Mouse (Mus musculus) intestine, embryonic 16.5 days (tissue): Measurements from ENCODE around the gene Fam167b. TPM values are rescaled to one million over a fixed set of nuclear protein-coding genes. Genes with fewer than 3 reads are reported as not detected.

ENCODE experiments used
- ATAC-seq: fragments of 200-750 bp; cut with Nextera tagmentation; 2 replicates; pipeline ENCODE4 v1.8.0; 2017; ENCODE audit warnings: moderate TSS enrichment, moderate library complexity
- H3K27ac ChIP-seq: fragments of 300-500 bp; sonication (generic); 2 replicates; pipeline ENCODE4 v1.5.1; 2014; ENCODE audit warnings: mild to moderate bottlenecking, low read length
- H3K27me3 ChIP-seq: fragments of 300-500 bp; sonication (generic); replicated peaks from 2 replicates; pipeline ENCODE4 v1.6.1; 2014; ENCODE audit warnings: low read length, control low read depth, mixed read lengths; ENCODE audit not compliant: control insufficient read depth, insufficient read depth
- H3K36me3 ChIP-seq: fragments of 300-500 bp; sonication (generic); 2 replicates; pipeline ENCODE4 v1.6.1; 2014; ENCODE audit warnings: low read length, control low read depth; ENCODE audit not compliant: control insufficient read depth, insufficient read depth
- H3K4me1 ChIP-seq: fragments of 300-500 bp; sonication (generic); 2 replicates; pipeline ENCODE4 v1.6.1; 2014; ENCODE audit warnings: low read length, control low read depth, mixed read lengths; ENCODE audit not compliant: control insufficient read depth, insufficient read depth
- H3K4me2 ChIP-seq: fragments of 300-500 bp; sonication (generic); 2 replicates; pipeline ENCODE4 v1.6.1; 2014; ENCODE audit warnings: low read depth, low read length, control low read depth
- H3K4me3 ChIP-seq: fragments of 300-500 bp; sonication (generic); 2 replicates; pipeline ENCODE4 v1.5.1; 2014; ENCODE audit warnings: mild to moderate bottlenecking, low read length
- H3K9ac ChIP-seq: fragments of 300-500 bp; sonication (generic); 2 replicates; pipeline ENCODE4 v1.6.1; 2014; ENCODE audit warnings: low read depth, low read length
- H3K9me3 ChIP-seq: fragments of 300-500 bp; sonication (generic); 2 replicates; pipeline ENCODE4 v1.6.1; 2016; ENCODE audit warnings: low read length, control low read depth; ENCODE audit not compliant: control insufficient read depth
- WGBS: fragments of 180-500 bp; shearing (Covaris S2); extraction: QIAGEN DNeasy Blood & Tissue Kit; methylation state at CpG from one replicate; pipeline ENCODE4 v1.1.7; 2014; 5-methylcytosine and 5-hydroxymethylcytosine counted together
- polyA plus RNA-seq: library from polyadenylated mRNA; unstranded; fragments of >200 nt; fragmentation: Nextera tagmentation; extraction: Ambion mirVana; gene quantifications from 2 replicates; pipeline ENCODE4 v1.2.1, GENCODE M21; 2015

The Fam167b gene
- polyA plus RNA-seq, 1 experiment from 2014 or later, result 2.3 TPM

DNA sequence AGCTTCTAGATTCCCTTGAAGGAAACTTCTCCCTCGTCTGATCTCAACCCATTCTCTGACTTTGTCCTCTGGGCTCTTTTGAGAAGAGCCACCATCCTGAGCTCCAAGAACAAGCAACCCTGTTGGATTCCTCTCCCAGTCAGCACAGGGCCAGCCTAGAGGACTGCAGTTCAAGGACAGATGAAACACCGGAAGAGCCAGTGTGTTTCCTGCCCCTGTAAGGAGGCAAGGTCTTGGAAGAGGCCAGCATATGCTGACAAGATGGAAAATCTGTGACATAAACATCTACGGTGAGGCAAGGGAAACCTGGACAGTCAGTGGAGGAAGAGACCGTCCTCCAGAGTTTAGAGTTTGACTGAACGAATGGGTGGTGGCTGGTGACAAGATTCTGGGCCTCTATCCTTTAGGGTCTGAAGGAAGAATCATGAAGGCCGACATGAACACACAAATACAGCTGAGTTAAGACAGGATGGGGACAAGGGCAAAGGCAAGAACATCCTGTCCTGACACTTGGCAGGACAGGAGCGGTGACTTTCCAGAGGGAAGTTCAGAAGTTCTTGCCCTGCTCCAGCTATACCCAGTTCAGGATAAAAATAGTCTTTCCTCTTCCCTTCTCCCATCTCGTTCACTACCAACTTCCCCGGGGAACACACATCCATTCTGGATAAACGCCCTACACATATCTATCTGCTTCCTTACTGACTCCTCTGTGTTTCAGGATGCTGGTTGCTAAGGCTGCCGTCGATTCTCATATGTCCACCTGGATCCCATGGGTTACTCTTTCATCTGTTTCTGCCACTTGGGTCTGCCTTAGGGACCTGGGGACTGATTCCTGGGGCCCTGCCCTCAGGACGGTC lies 5.9 kb downstream of the Fam167b start:
- no peaks in the 10 kb centered on the region for H3K4me1 ChIP-seq
- no peak overlapping the region for H3K9ac ChIP-seq
- 73% methylated on average over 13 of the region's 13 CpGs for WGBS
- H3K9me3 ChIP-seq, result no peaks in the 10 kb centered on the region
- H3K27ac ChIP-seq, result no peak overlapping the region
- no peak overlapping the region for H3K4me2 ChIP-seq
- H3K36me3 ChIP-seq, result no peaks in the 10 kb centered on the region
- ATAC-seq, result no peak
- no peaks in the 10 kb centered on the region for H3K27me3 ChIP-seq
- no peak overlapping the region for H3K4me3 ChIP-seq

DNA sequence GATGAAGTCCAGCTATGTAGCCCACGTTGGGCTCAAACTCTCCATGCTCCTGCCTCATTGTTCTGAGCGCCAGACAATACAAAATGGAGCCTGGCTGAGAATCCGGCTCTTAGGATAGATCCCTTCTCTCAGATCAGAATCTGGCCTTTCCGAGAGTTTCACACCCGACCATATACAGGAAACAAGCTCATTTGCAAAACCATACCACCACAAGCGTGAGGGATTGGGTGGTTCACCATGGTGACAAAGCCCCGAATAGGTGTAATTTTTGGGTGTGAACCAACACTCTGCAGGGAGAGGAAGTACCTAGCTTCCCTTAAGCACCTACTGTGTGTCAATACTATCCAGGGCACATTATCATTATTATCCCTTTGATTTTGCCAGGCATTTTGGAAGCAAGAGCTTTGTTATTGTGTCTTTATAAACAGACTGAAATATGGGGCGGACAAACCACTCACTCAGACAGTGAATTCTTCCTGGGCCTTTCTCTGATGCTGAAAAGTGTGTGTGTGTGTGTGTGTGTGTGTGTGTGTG lies 6.7 kb downstream of the Fam167b start:
- H3K27ac ChIP-seq, result no peak overlapping the region
- WGBS, result 73% methylated on average over 8 of the region's 8 CpGs

DNA sequence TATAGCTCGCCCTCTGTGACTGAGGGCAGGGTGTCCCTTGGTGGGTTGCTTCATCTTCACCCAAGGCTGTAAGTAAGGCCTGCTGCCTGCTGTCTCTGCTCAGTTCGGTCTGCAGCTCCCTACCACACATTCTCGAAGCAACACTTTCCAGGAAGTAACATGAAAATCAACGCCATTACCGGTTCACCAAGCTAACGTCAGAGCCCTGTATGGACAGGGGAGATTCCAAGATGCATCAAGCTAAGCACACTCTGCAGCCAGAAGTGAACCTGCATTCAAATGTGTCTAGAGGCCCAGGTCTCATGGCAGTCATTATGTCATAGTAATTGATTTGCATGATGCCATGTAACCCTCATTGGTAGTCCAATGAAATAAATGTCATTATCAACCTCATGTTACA lies 8.3 kb downstream of the Fam167b start:
- Histone ChIP-seq H3K36me3 (no peaks in the 10 kb centered on the region), H3K27ac (no peak overlapping the region), H3K4me1 (no peaks in the 10 kb centered on the region), H3K9me3 (no peaks in the 10 kb centered on the region), H3K4me2 (no peak overlapping the region), H3K9ac (no peak overlapping the region), H3K4me3 (no peak overlapping the region), H3K27me3 (no peaks in the 10 kb centered on the region)
- WGBS, result 85% methylated on average over 6 of the region's 6 CpGs
- no peak for ATAC-seq

More for the DNA sequence above, 6.7 kb downstream of the Fam167b start:
- no peak overlapping the region for H3K4me3 ChIP-seq
- no peaks in the 10 kb centered on the region for H3K9me3 ChIP-seq
- H3K36me3 ChIP-seq, result no peaks in the 10 kb centered on the region
- no peak overlapping the region for H3K9ac ChIP-seq
- no peak for ATAC-seq
- no peaks in the 10 kb centered on the region for H3K27me3 ChIP-seq
- H3K4me1 ChIP-seq, result no peaks in the 10 kb centered on the region
- no peak overlapping the region for H3K4me2 ChIP-seq

GRCm38 (mm10) chr4:129568366-129568765 lies 10.0 kb downstream of the Fam167b start:
- H3K4me1 ChIP-seq, result peaks cover 4% of the 10 kb centered on the region; the same call in 1 of the 2 replicates
- H3K9ac ChIP-seq, result no peak overlapping the region
- no peak overlapping the region for H3K27ac ChIP-seq
- H3K4me2 ChIP-seq, result no peak overlapping the region
- 93% methylated on average over 7 of the region's 7 CpGs for WGBS
- H3K9me3 ChIP-seq, result no peaks in the 10 kb centered on the region
- no peaks in the 10 kb centered on the region for H3K27me3 ChIP-seq
- no peak overlapping the region for H3K4me3 ChIP-seq
- ATAC-seq, result no peak
- no peaks in the 10 kb centered on the region for H3K36me3 ChIP-seq

DNA sequence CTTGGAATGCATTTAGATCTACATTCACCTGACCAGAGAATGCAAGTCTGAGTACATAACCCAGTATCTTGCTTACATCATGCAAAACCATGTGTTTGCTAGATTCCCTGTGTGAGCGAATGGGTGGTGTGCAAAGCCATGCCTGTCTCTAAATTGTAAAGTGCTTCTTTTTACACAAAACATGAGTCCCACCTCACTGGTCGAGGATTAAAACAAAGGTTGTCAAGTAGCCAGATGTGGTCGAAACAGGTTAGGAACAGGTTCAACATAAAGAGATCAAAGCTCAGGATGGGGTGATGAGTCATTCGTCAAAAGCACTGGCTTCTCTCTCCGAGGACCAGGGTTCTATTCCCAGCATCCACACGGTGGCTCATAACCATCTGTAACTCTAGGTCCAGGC lies 13.2 kb downstream of the Fam167b start:
- Histone ChIP-seq H3K4me3 (no peak overlapping the region), H3K36me3 (no peaks in the 10 kb centered on the region), H3K9ac (no peak overlapping the region), H3K27me3 (no peaks in the 10 kb centered on the region), H3K27ac (no peak overlapping the region), H3K9me3 (no peaks in the 10 kb centered on the region), H3K4me1 (peaks cover 6% of the 10 kb centered on the region; the same call in 1 of the 2 replicates), H3K4me2 (no peak overlapping the region)
- ATAC-seq, result no peak
- 81% methylated on average over 6 of the region's 6 CpGs for WGBS

- Histone ChIP-seq H3K27me3 (no peaks in the 10 kb centered on the region), H3K36me3 (no peaks in the 10 kb centered on the region), H3K9me3 (no peaks in the 10 kb centered on the region), H3K9ac (no peak overlapping the region), H3K4me3 (no peak overlapping the region), H3K27ac (0 out of 2 replicates have a peak overlapping the region, but pooled peaks have one; percentile 17), H3K4me2 (no peak overlapping the region), H3K4me1 (peaks cover 6% of the 10 kb centered on the region; the same call in 1 of the 2 replicates)
- 16% methylated on average over 8 of the region's 8 CpGs for WGBS
- ATAC-seq, result peak; percentile 74
Observed at GRCm38 (mm10) chr4:129563718-129564117, 14.6 kb downstream of the Fam167b start.

DNA sequence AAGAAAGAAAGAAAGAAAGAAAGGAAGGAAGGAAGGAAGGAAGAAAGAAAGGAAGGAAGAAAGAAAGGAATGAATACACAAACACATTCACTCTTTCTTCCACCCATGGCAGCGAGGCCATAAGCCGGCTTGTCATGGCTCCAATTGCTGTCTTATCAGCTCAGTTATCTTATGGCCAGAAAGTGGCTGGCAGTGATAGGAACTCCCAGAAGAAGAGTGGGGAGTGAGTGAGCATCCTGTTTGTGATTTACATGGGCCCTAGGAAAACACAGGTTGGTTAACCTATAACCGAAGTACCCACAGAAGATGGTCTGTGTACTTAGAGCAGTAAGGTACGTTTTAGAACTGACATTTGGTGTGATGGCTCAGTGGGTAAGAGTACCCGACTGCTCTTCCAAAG lies 17.2 kb downstream of the Fam167b start:
- peaks cover 14% of the 10 kb centered on the region for H3K4me1 ChIP-seq
- no peaks in the 10 kb centered on the region for H3K27me3 ChIP-seq
- no peaks in the 10 kb centered on the region for H3K36me3 ChIP-seq
- 66% methylated on average over 5 of the region's 5 CpGs for WGBS
- no peak overlapping the region for H3K4me2 ChIP-seq
- H3K4me3 ChIP-seq, result no peak overlapping the region
- no peaks in the 10 kb centered on the region for H3K9me3 ChIP-seq
- ATAC-seq, result no peak
- H3K27ac ChIP-seq, result no peak overlapping the region
- H3K9ac ChIP-seq, result no peak overlapping the region

- 86% methylated on average over 12 of the region's 12 CpGs for WGBS
- Histone ChIP-seq H3K4me2 (no peak overlapping the region), H3K27ac (no peak overlapping the region), H3K4me1 (peaks cover 20% of the 10 kb centered on the region), H3K9me3 (no peaks in the 10 kb centered on the region), H3K27me3 (no peaks in the 10 kb centered on the region), H3K4me3 (no peak overlapping the region), H3K9ac (no peak overlapping the region), H3K36me3 (no peaks in the 10 kb centered on the region)
- no peak for ATAC-seq
Observed at GRCm38 (mm10) chr4:129558321-129558955, 19.9 kb downstream of the Fam167b start.

- no peaks in the 10 kb centered on the region for H3K9me3 ChIP-seq
- H3K4me2 ChIP-seq, result peak overlapping the region; percentile 89
- WGBS, result 68% methylated on average over 9 of the region's 9 CpGs
- ATAC-seq, result 0 out of 2 replicates have a peak, but pooled peaks have one; percentile 5
- no peaks in the 10 kb centered on the region for H3K36me3 ChIP-seq
- peak overlapping the region; percentile 46; the same call in 1 of the 2 replicates for H3K4me3 ChIP-seq
- H3K9ac ChIP-seq, result peak overlapping the region; percentile 61
- H3K27ac ChIP-seq, result no peak overlapping the region
- no peaks in the 10 kb centered on the region for H3K27me3 ChIP-seq
- H3K4me1 ChIP-seq, result peaks cover 17% of the 10 kb centered on the region
Observed at GRCm38 (mm10) chr4:129557256-129557808, 21.0 kb downstream of the Fam167b start.
